In genomic region chr10:83036340-83037045, GRCm38 (mm10) we compare ENCODE assay signal across 12 mouse cellular contexts. TPM values are rescaled to one million over a fixed set of nuclear protein-coding genes. Genes with fewer than 3 reads are reported as not detected.
DNase-seq lines count a peak whose midpoint lies in the region; ATAC-seq and TF ChIP-seq lines count a peak whose summit lies in the region.
"Had no signal": no experiment of that assay in that cellular context is flagged by ENCODE, and none has a peak within 500 bp of the region (broad histone marks: within the 10 kb centered on the region; RNA-seq: fewer than 3 reads in every experiment).

No protein-coding gene starts in this region.

- no peak overlapping the region for H3K4me3 ChIP-seq in kidney, postnatal 0 days (replicated peaks; ENCODE audit: low read depth, low read length)
- no peak overlapping the region for H3K4me3 ChIP-seq in ES-Bruce4 (ENCODE audit: low read depth, low read length)
- H3K4me3 ChIP-seq in hindbrain, embryonic 15.5 days = no peak overlapping the region

- H3K4me2 ChIP-seq in kidney, postnatal 0 days (ENCODE audit: low read length) = no peak overlapping the region
- no peak overlapping the region for H3K4me2 ChIP-seq in hindbrain, embryonic 15.5 days

- 68% methylated on average over 20 of the region's 20 CpGs for WGBS in kidney, postnatal 0 days
- 59% methylated on average over 20 of the region's 20 CpGs for WGBS in hindbrain, embryonic 15.5 days

- no peak overlapping the region for H3K9ac ChIP-seq in kidney, postnatal 0 days (ENCODE audit: low read depth, low read length)
- no peak overlapping the region for H3K9ac ChIP-seq in ES-Bruce4 (ENCODE audit: low read depth, poor library complexity, severe bottlenecking)
- H3K9ac ChIP-seq in hindbrain, embryonic 15.5 days = no peak overlapping the region

- no peak for TF ChIP-seq POLR2A in ES-Bruce4 (IDR thresholded peaks at IDR 0.05; ENCODE audit: insufficient read depth, low read length)

- ATAC-seq in kidney, postnatal 0 days (replicated peaks; ENCODE audit: low FRiP score, low read depth) = peak; percentile 69
- ATAC-seq in hindbrain, embryonic 15.5 days (ENCODE audit: low FRiP score, low read depth) = no peak
- ATAC-seq: forebrain, embryonic 16.5 days; Patski had no signal

- peaks cover 16% of the 10 kb centered on the region for H3K4me1 ChIP-seq in kidney, postnatal 0 days (replicated peaks; ENCODE audit: insufficient read depth, low read length)
- H3K4me1 ChIP-seq in ES-Bruce4 (ENCODE audit: control insufficient read depth, insufficient read depth, low read length) = no peaks in the 10 kb centered on the region
- H3K4me1 ChIP-seq in hindbrain, embryonic 15.5 days (replicated peaks) = peaks cover 11% of the 10 kb centered on the region

- H3K9me3 ChIP-seq in kidney, postnatal 0 days (replicated peaks; ENCODE audit: low read length) = no peaks in the 10 kb centered on the region
- H3K9me3 ChIP-seq in ES-Bruce4 (replicated peaks; ENCODE audit: control insufficient read depth, insufficient read depth, low read length, poor library complexity, severe bottlenecking) = no peaks in the 10 kb centered on the region
- no peaks in the 10 kb centered on the region for H3K9me3 ChIP-seq in hindbrain, embryonic 15.5 days

- H3K27ac ChIP-seq in kidney, postnatal 0 days = no peak overlapping the region
- no peak overlapping the region for H3K27ac ChIP-seq in ES-Bruce4 (ENCODE audit: insufficient read depth, low read length)
- H3K27ac ChIP-seq in hindbrain, embryonic 15.5 days (replicated peaks) = peak overlapping the region; percentile 22; the same call in 1 of the 2 replicates

- no peaks in the 10 kb centered on the region for H3K27me3 ChIP-seq in kidney, postnatal 0 days (ENCODE audit: insufficient read depth, low read length)
- H3K27me3 ChIP-seq in ES-Bruce4 (ENCODE audit: control insufficient read depth, insufficient read depth, low read length, poor library complexity, severe bottlenecking) = no peaks in the 10 kb centered on the region
- no peaks in the 10 kb centered on the region for H3K27me3 ChIP-seq in hindbrain, embryonic 15.5 days
- H3K27me3 ChIP-seq: Patski had no signal

- 0 out of 2 replicates have a peak, but pooled peaks have one; percentile 10 for TF ChIP-seq EP300 in ES-Bruce4 (IDR thresholded peaks at IDR 0.05; ENCODE audit: insufficient read depth, low read depth, low read length)

- no peak for TF ChIP-seq CTCF in kidney, postnatal 0 days (IDR thresholded peaks at IDR 0.05; ENCODE audit: low read depth)
- no peak for TF ChIP-seq CTCF in ES-Bruce4 (IDR thresholded peaks at IDR 0.05; ENCODE audit: low read depth, low read length)

- no peaks in the 10 kb centered on the region for H3K36me3 ChIP-seq in kidney, postnatal 0 days (ENCODE audit: insufficient read depth, low read length)
- H3K36me3 ChIP-seq in ES-Bruce4 (ENCODE audit: control insufficient read depth, insufficient read depth, low read length, poor library complexity, severe bottlenecking) = no peaks in the 10 kb centered on the region
- no peaks in the 10 kb centered on the region for H3K36me3 ChIP-seq in hindbrain, embryonic 15.5 days

- no peak for DNase-seq in kidney, postnatal 0 days (ENCODE audit: low spot score)
- no peak for DNase-seq in kidney, adult 9 months
- DNase-seq in 3T3-L1 (ENCODE audit: low read depth, low spot score) (peak; percentile 36), adipocyte (ENCODE audit: low spot score) (no peak)
- DNase-seq in frontal cortex, postnatal 10 days (ENCODE audit: low spot score in 2 of 2) = no peak
- DNase-seq in thymus, postnatal 25 days = no peak
- DNase-seq: heart, adult 18-20 months; left cerebral cortex, postnatal 4 days had no signal

RNA-seq across cellular contexts. Expression of gene Chst11, which starts 51.2 kb away (rescaled TPM):
- polyA plus RNA-seq in kidney, postnatal 0 days (2015; fragmentation: Nextera tagmentation; extraction: Ambion mirVana) = 2.7 and 2.9 TPM in 2 replicates
- 5.2 and 5.4 TPM in 2 replicates for polyA plus RNA-seq in ES-Bruce4 (2011; ENCODE audit: insufficient read depth, insufficient read length, low read depth, missing spikeins)
- 3.7 and 3.8 TPM in 2 replicates for polyA plus RNA-seq in hindbrain, embryonic 15.5 days (2015; fragmentation: Nextera tagmentation; extraction: Ambion mirVana)
